Comparison of ENCODE assay signal across 10 mouse cellular contexts in the genomic region with DNA sequence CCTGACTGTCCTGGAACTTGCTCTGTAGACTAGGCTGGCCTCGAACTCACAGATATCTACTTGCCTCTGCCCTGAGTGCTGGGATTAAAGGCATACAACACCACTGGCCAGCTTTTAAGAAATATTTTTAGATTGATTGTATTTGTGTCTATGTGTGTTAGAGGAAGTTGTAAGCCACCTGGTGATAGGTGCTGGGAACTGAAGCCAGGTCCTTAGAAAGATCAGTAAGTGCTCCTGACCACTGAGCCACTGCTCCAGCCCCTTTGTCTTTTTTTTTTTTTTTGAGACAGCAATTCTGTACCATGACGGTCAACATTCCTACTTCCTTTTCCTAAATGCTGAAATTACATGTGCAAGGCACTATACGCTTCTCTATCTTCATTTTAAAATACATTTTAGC. TPM values are rescaled to one million over a fixed set of nuclear protein-coding genes. Genes with fewer than 3 reads are reported as not detected.
DNase-seq lines count a peak whose midpoint lies in the region; ATAC-seq and TF ChIP-seq lines count a peak whose summit lies in the region.
"Had no signal": no experiment of that assay in that cellular context is flagged by ENCODE, and none has a peak within 500 bp of the region (broad histone marks: within the 10 kb centered on the region; RNA-seq: fewer than 3 reads in every experiment).

No protein-coding gene starts in this region.

- no peak for TF ChIP-seq EP300 in liver, embryonic 14.5 days (IDR thresholded peaks at IDR 0.05; ENCODE audit: low read depth)

- intact Hi-C loops in heart, postnatal 10 days (cut with DNase I) = no loop called here

- 82% methylated on average over 3 of the region's 3 CpGs for WGBS in heart, embryonic 10.5 days
- 68% methylated on average over 3 of the region's 3 CpGs for WGBS in liver, embryonic 14.5 days (ENCODE audit: insufficient replicate concordance)
- 93% methylated on average over 3 of the region's 3 CpGs for WGBS in kidney, adult 2 months

- H3K4me3 ChIP-seq in heart, embryonic 10.5 days = peak overlapping the region; percentile 98; the same call in 1 of the 2 replicates
- H3K4me3 ChIP-seq in embryonic fibroblast, embryonic 13.5 days (ENCODE audit: insufficient read depth, low read length) = peak overlapping the region; percentile 44; the same call in 1 of the 2 replicates
- peak overlapping the region; percentile 67 to 96; a peak in 2 of 4 replicates for H3K4me3 ChIP-seq in liver, embryonic 14.5 days (ENCODE audit: insufficient read depth in 1 of 2, low read depth in 2 of 2, low read length in 2 of 2)
- no peak overlapping the region for H3K4me3 ChIP-seq in kidney, adult 2 months (ENCODE audit: insufficient read depth, low read depth, low read length)

- TF ChIP-seq CTCF in embryonic fibroblast, embryonic 13.5 days (IDR thresholded peaks at IDR 0.05; ENCODE audit: borderline replicate concordance, insufficient read depth, low read length) = no peak
- TF ChIP-seq CTCF in liver, embryonic 14.5 days (IDR thresholded peaks at IDR 0.05; ENCODE audit: low read depth) = no peak
- TF ChIP-seq CTCF in kidney, adult 2 months (conservative IDR thresholded peaks at IDR 0.05; ENCODE audit: insufficient read depth, insufficient read length, low read depth, low read length) = no peak

- H3K4me1 ChIP-seq in heart, embryonic 10.5 days = peaks cover 12% of the 10 kb centered on the region
- no peaks in the 10 kb centered on the region for H3K4me1 ChIP-seq in embryonic fibroblast, embryonic 13.5 days (ENCODE audit: control insufficient read depth, insufficient read depth, low read length)
- H3K4me1 ChIP-seq in liver, embryonic 14.5 days (replicated peaks; ENCODE audit: control insufficient read depth in 2 of 2, insufficient read depth in 2 of 2, low read length in 1 of 2) = peaks cover 0 to 7% of the 10 kb centered on the region in 2 experiments
- H3K4me1 ChIP-seq in kidney, adult 2 months (ENCODE audit: control insufficient read depth, insufficient read depth, low read length) = peaks cover 9% of the 10 kb centered on the region; the same call in 1 of the 2 replicates

- no peak for ATAC-seq in liver, embryonic 14.5 days (ENCODE audit: insufficient read depth)

- TF ChIP-seq POLR2A in embryonic fibroblast, embryonic 13.5 days (IDR thresholded peaks at IDR 0.05; ENCODE audit: low read depth, low read length) = no peak
- no peak for TF ChIP-seq POLR2A in kidney, adult 2 months (IDR thresholded peaks at IDR 0.05; ENCODE audit: low read depth, low read length)

- H3K36me3 ChIP-seq in heart, embryonic 10.5 days = peaks cover 24% of the 10 kb centered on the region
- peaks cover 20% of the 10 kb centered on the region for H3K36me3 ChIP-seq in liver, embryonic 14.5 days (replicated peaks; ENCODE audit: control insufficient read depth, insufficient read depth, low read depth)
- no peaks in the 10 kb centered on the region for H3K36me3 ChIP-seq in kidney, adult 2 months (ENCODE audit: control insufficient read depth, insufficient read depth, low read length)

- no peak for DNase-seq in heart, embryonic 10.5 days (ENCODE audit: low spot score)
- DNase-seq in heart, postnatal 10 days = no peak
- DNase-seq in 416B (ENCODE audit: low read depth) = peak; percentile 71
- DNase-seq in liver, embryonic 14.5 days (ENCODE audit: low read depth in 3 of 3, low spot score in 3 of 3) = no peak
- no peak for DNase-seq in left cerebral cortex, adult 8-10 months (ENCODE audit: low spot score in 2 of 2)
- no peak for DNase-seq in yolk sac, embryonic 10.5 days (ENCODE audit: low spot score)
- DNase-seq in kidney, adult 2 months = no peak
- DNase-seq: cerebellum, adult 9-10 months had no signal

- H3K27ac ChIP-seq in heart, embryonic 10.5 days = peak overlapping the region; percentile 98; the same call in 1 of the 2 replicates
- no peak overlapping the region for H3K27ac ChIP-seq in embryonic fibroblast, embryonic 13.5 days (ENCODE audit: insufficient read depth, low read length)
- no peak overlapping the region for H3K27ac ChIP-seq in liver, embryonic 14.5 days
- H3K27ac ChIP-seq in kidney, adult 2 months (ENCODE audit: insufficient read depth, low read depth, low read length) = no peak overlapping the region; the same call in 1 of the 2 replicates

- no peaks in the 10 kb centered on the region for H3K9me3 ChIP-seq in heart, embryonic 10.5 days
- H3K9me3 ChIP-seq in liver, embryonic 14.5 days (ENCODE audit: control insufficient read depth, low read length) = no peaks in the 10 kb centered on the region

- peaks cover 22% of the 10 kb centered on the region; the same call in 1 of the 2 replicates for H3K27me3 ChIP-seq in heart, embryonic 10.5 days (ENCODE audit: insufficient read depth, poor library complexity, severe bottlenecking)
- peaks cover 5% of the 10 kb centered on the region for H3K27me3 ChIP-seq in liver, embryonic 14.5 days (ENCODE audit: control insufficient read depth, insufficient read depth, low read length)
- H3K27me3 ChIP-seq in kidney, adult 2 months (replicated peaks; ENCODE audit: control insufficient read depth, insufficient read depth, low read length) = no peaks in the 10 kb centered on the region

- H3K9ac ChIP-seq in liver, embryonic 14.5 days (replicated peaks) = peak overlapping the region; percentile 83

- peak overlapping the region; percentile 89 for H3K4me2 ChIP-seq in liver, embryonic 14.5 days (ENCODE audit: low read depth)

RNA-seq across cellular contexts. Expression of gene Hspa1b, which starts 5.8 kb away (rescaled TPM):
- polyA plus RNA-seq in heart, embryonic 10.5 days (2016; fragmentation: Nextera tagmentation; extraction: Ambion mirVana) = 0.20 TPM in 1 of 2 replicates, not detected in the other
- total RNA-seq in heart, postnatal 10 days (2021) = 1 to 10 TPM; 3.9 to 4.5 TPM
- 20.9 and 36.6 TPM in 2 replicates for polyA plus RNA-seq in embryonic fibroblast, embryonic 13.5 days (2011; ENCODE audit: insufficient read length, low read depth, missing spikeins)
- 1.5 and 3.5 TPM in 2 replicates for polyA plus RNA-seq in liver, embryonic 14.5 days (2012; rRNA removed)
- polyA plus RNA-seq in liver, embryonic 14.5 days (2014; fragmentation: Nextera tagmentation; extraction: Ambion mirVana) = not detected in 2 replicates
- total RNA-seq in left cerebral cortex, adult 8-10 months (2022) = 10 to 100 TPM in 2 of 4 experiments, 1 to 10 TPM in 2; 6.9 to 13.1 (median 10.4) TPM
- polyA plus RNA-seq in kidney, adult 2 months (2012; rRNA removed) = 38.8 and 56.5 TPM in 2 replicates

RNA-seq across cellular contexts. Expression of gene Gm20481, which starts 16.5 kb away (rescaled TPM):
- polyA plus RNA-seq in heart, embryonic 10.5 days (2016; fragmentation: Nextera tagmentation; extraction: Ambion mirVana) = 0.52 TPM in 1 of 2 replicates, not detected in the other
- total RNA-seq in heart, postnatal 10 days (2021) = not detected
- polyA plus RNA-seq in embryonic fibroblast, embryonic 13.5 days (2011; ENCODE audit: insufficient read length, low read depth, missing spikeins) = not detected in 2 replicates
- polyA plus RNA-seq in liver, embryonic 14.5 days (2012; rRNA removed) = not detected in 2 replicates
- polyA plus RNA-seq in liver, embryonic 14.5 days (2014; fragmentation: Nextera tagmentation; extraction: Ambion mirVana) = not detected in 2 replicates
- total RNA-seq in left cerebral cortex, adult 8-10 months (2022) = not detected
- polyA plus RNA-seq in kidney, adult 2 months (2012; rRNA removed) = not detected in 2 replicates
- total RNA-seq: hematopoietic stem cell, adult 5-6 weeks had no signal

RNA-seq across cellular contexts. Expression of gene Hspa1a, which starts 18.7 kb away (rescaled TPM):
- 1.8 and 2.4 TPM in 2 replicates for polyA plus RNA-seq in heart, embryonic 10.5 days (2016; fragmentation: Nextera tagmentation; extraction: Ambion mirVana)
- 1 to 10 TPM; 2.6 TPM for total RNA-seq in heart, postnatal 10 days (2021)
- polyA plus RNA-seq in embryonic fibroblast, embryonic 13.5 days (2011; ENCODE audit: insufficient read length, low read depth, missing spikeins) = 6.0 and 6.5 TPM in 2 replicates
- 0.90 and 2.5 TPM in 2 replicates for polyA plus RNA-seq in liver, embryonic 14.5 days (2012; rRNA removed)
- polyA plus RNA-seq in liver, embryonic 14.5 days (2014; fragmentation: Nextera tagmentation; extraction: Ambion mirVana) = 0.38 and 0.41 TPM in 2 replicates
- total RNA-seq in left cerebral cortex, adult 8-10 months (2022) = 10 to 100 TPM; 11.9 to 17.5 (median 13.7) TPM
- polyA plus RNA-seq in kidney, adult 2 months (2012; rRNA removed) = 23.4 and 31.5 TPM in 2 replicates

RNA-seq across cellular contexts. Expression of gene Hspa1l, which starts 19.2 kb away (rescaled TPM):
- 1.6 and 1.7 TPM in 2 replicates for polyA plus RNA-seq in heart, embryonic 10.5 days (2016; fragmentation: Nextera tagmentation; extraction: Ambion mirVana)
- total RNA-seq in heart, postnatal 10 days (2021) = 1 to 10 TPM; 4.0 to 4.1 TPM
- not detected in 2 replicates for polyA plus RNA-seq in embryonic fibroblast, embryonic 13.5 days (2011; ENCODE audit: insufficient read length, low read depth, missing spikeins)
- 0.02 TPM in 1 of 2 replicates, not detected in the other for polyA plus RNA-seq in liver, embryonic 14.5 days (2012; rRNA removed)
- 0.19 and 0.25 TPM in 2 replicates for polyA plus RNA-seq in liver, embryonic 14.5 days (2014; fragmentation: Nextera tagmentation; extraction: Ambion mirVana)
- total RNA-seq in left cerebral cortex, adult 8-10 months (2022) = under 1 TPM; 0.24 to 0.72 (median 0.58) TPM
- polyA plus RNA-seq in kidney, adult 2 months (2012; rRNA removed) = 0.33 and 0.58 TPM in 2 replicates

RNA-seq across cellular contexts. Expression of gene Neu1, which starts 22.2 kb away (rescaled TPM):
- polyA plus RNA-seq in heart, embryonic 10.5 days (2016; fragmentation: Nextera tagmentation; extraction: Ambion mirVana) = 21.3 and 25.5 TPM in 2 replicates
- 10 to 100 TPM; 12.2 to 12.6 TPM for total RNA-seq in heart, postnatal 10 days (2021)
- polyA plus RNA-seq in embryonic fibroblast, embryonic 13.5 days (2011; ENCODE audit: insufficient read length, low read depth, missing spikeins) = 10.0 and 11.3 TPM in 2 replicates
- 9.7 and 11.0 TPM in 2 replicates for polyA plus RNA-seq in liver, embryonic 14.5 days (2012; rRNA removed)
- polyA plus RNA-seq in liver, embryonic 14.5 days (2014; fragmentation: Nextera tagmentation; extraction: Ambion mirVana) = 10.1 and 10.4 TPM in 2 replicates
- total RNA-seq in left cerebral cortex, adult 8-10 months (2022) = 10 to 100 TPM; 40.1 to 44.4 (median 42.7) TPM
- polyA plus RNA-seq in kidney, adult 2 months (2012; rRNA removed) = 448 and 498 TPM in 2 replicates
